Mouse (Mus musculus) heart, adult 10 weeks (tissue): ENCODE data around the gene Kif5c. TPM values are rescaled to one million over a fixed set of nuclear protein-coding genes. Genes with fewer than 3 reads are reported as not detected.

Experiments
- polyA plus RNA-seq: library from polyadenylated mRNA; stranded (reverse); fragments of 350-450 nt; fragmentation: Illumina TruSeq; extraction: RNeasy Lipid Tissue Mini Kit (QIAGEN cat#74804); gene quantifications from one replicate; pipeline ENCODE4 v1.2.3, GENCODE M21; 2014; ENCODE audit warnings: low read depth, low replicate concordance

The Kif5c gene
- 0.99 TPM for polyA plus RNA-seq

DNA sequence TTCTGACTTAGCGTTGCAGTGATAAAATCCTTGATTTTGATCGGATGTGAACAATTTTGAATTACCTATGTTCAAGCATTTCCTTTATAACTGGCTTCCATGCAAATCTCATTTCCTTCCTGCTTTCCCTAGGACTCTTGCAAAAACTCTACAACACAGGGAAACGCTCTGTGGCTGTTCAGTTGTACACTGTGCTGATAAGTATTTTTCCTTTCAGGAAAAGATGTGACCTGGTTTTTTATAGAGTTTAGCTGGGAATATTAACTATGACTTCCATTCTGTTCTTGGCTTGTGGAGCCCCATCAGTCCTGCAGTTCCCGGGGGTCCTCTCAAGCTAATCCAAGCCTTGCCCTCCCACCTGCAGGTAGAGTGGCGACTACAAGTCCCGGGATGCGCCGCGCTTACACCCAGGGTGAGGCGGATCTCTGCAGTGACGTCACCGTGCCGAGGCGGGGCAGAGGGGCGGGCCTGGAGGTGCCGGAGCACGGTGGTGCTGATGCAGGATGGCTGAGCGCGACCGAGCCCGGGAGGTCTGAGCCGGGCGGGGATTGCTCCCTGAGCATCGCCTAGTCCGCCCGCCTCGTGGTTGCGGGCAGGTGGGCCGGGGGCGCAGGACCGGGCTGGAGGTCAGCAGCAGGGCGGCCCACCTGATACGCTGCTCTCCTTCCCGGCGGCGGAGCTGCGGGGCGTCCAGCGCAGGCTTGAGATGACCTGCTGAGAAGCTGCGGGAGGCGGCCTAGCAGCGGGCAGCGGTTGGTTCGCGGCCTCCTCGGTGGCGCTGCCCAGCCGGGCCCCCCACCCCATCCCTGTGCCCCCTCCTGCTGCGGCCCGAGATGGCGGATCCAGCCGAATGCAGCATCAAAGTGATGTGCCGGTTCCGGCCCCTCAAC is at the start of gene Kif5c:
Gene Kif5c, plus strand, starts transcription at position 470 of the 890 bp plus-strand sequence.

DNA sequence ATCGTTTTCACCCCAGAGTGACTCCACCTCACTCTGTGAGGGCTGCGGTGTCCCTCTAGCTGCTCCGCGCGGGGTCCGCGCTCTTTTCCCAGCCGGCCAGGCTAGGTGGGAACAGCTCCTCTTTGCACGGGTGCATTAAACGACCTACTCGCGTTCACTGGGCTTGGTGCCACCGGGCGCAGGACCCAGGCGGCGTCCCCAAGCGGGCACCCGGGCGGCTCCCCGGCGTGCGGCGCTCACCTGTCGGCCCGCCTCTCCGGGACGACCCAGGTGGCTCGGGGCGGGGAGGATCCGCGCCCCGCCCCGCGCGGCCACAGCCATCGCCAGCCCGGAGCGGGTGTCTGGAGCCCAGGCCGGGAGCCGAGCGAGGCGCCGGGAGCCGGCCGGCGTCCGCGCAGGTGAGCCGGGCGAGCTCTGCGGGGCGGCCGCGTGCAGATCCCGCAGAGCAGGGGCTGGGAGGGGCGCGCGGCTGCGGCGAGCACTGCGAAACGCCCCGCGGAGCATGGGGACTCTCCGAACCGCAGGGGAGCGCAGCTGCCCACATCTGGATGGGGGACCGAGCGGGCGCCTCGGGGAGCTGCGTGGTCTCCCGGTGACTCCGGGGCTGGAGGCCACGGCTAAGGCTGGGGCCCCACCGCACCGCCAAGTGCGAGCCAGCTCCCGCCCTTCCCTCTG is 168.4 kb downstream of the Kif5c start, which contains the start of gene Lypd6b:
Gene Lypd6b, plus strand, starts transcription at position 313 of the 675 bp plus-strand sequence.

Other genes starting within 250 kb of the Kif5c start
- gene Epc2, start 167.8 kb upstream of the Kif5c start, polyA plus RNA-seq: 20.2 TPM
- gene Lypd6b, start 168.4 kb downstream of the Kif5c start, polyA plus RNA-seq: not detected